Mouse (Mus musculus) urinary bladder, postnatal 10 days (tissue): ENCODE measurements around the gene Socs3.

ENCODE experiments used
- DNase-seq: peaks from one replicate; pipeline ENCODE4 v3.0.0; 2022; ENCODE audit warnings: low spot score

Socs3 gene

GRCm38 (mm10) chr11:117923279-117923678, 46.6 kb downstream of the Socs3 start:
- no peak for DNase-seq

- DNase-seq: no peak
These were observed 50.6 kb downstream of the Socs3 start for GRCm38 (mm10) chr11:117919211-117919610.

GRCm38 (mm10) chr11:117918541-117918940, 51.3 kb downstream of the Socs3 start:
- DNase-seq: no peak
